Mouse (Mus musculus): ENCODE results near the gene Gm47283.
A peak's percentile ranks its signal among the peaks of the same experiment; 100 is the strongest.
"Not testable (repeated sequence)": the region's sequence is repeated elsewhere in the genome, so short reads cannot be mapped to it uniquely, and the experiment has no call there.

Gm47283 gene

DNA sequence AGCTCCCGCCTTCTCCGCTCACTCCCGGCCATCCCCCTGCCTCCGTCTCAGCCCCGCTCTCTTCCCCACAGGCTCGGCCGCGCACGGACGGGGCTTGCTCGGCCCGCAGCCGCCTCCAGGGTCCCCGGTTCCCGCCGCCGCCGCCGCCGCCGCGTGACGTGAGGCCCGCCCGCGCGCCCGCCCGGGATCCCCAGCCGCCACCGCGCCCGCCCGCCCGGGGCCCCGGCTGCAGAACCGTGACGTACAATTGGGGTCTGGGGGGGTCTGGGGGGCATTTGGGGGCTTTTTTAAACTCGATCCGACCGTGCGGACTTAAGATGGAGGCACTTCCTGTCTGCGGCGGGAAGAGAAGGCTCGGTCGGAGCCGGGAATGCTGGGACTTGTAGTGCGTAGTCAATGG is at the start of gene Gm47283:
Gene Gm47283, plus strand, starts transcription at position 301 of the 400 bp plus-strand sequence.
- not testable (repeated sequence) for DNase-seq

GRCm38 (mm10) chrY:90735181-90735895 is 49.2 kb upstream of the Gm47283 start:
- DNase-seq, result not testable (repeated sequence)

DNA sequence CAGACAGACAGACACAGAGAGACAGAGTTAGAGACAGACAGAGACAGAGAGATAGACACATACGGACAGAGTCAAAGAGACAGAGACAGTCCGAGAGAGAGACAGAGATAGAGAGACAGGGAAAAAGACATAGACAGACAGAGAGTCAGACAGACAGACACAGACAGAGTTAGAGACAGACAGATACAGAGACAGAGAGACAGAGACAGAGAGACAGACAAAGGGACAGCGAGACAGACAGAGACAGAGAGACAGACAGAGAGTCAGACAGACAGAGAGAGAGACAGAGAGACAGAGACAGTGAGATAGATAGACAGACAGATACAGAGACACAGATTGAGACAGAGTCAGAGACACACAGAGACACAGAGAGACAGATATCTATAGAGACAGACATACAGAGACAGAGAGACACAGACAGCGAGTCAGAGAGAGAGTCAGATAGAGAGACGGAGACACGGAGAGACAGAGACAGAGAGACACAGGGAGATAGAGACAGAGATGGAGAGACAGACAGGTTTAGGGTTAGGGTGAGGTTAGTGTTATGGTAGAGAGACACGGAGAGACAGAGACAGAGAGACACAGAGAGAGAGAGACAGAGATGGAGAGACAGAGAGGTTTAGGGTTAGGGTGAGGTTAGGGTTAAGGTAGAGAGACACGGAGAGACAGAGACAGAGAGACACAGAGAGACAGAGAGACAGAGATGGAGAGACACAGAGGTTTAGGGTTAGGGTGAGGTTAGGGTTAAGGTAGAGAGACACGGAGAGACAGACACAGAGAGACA is 48.1 kb upstream of the Gm47283 start:
- DNase-seq, result not testable (repeated sequence)

GRCm38 (mm10) chrY:90737606-90738430 is 46.7 kb upstream of the Gm47283 start:
- no peak for DNase-seq

GRCm38 (mm10) chrY:90738431-90738680 is 46.2 kb upstream of the Gm47283 start:
- DNase-seq, result no peak

- peak; percentile 39 to 56 for DNase-seq
Measured at GRCm38 (mm10) chrY:90738841-90739530, 45.6 kb upstream of the Gm47283 start.

DNA sequence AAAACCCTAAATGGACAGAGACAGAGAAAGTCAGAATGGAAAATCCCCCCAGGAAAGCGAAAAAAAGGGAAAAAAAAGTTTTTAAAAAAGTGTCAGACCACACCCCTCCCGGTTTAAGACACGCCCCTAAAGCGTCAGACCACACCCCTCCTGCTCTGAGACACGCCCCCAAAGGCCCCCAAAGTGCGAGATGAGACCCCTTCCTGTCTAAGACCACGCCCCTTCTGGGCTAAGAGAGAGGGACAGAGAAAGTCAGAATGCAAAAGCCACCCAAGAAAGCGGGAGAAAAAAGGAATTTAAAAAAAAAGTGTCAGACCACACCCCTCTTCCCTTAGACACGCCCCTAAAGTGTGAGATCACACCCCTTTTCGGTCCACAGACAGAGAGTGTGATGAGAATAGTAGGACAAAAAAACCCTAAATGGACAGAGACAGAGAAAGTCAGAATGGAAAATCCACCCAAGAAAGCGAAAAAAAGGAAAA is 45.0 kb upstream of the Gm47283 start:
- peak; percentile 52 to 63 for DNase-seq

DNA sequence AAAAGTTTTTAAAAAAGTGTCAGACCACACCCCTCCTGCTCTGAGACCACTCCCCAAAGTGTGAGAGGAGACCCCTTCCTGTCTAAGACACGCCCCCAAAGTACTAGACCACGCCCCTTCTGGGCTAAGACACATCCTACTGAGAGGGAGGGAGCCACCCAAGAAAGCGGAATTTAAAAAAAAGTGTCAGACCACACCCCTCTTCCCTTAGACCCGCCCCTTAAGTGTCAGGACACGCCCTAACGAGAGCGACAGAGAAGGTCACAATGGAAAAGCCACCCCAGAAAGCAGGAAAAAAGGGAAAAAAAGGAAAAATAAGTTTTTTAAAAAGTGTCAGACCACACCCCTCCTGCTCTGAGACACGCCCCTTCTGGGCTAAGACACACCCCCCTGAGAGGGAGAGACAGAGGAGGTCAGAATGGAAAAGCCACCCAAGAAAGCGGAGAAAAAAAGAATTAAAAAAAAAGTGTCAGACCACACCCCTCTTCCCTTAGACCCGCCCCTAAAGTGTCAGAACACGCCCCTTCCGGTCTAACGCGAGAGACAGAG is 44.5 kb upstream of the Gm47283 start:
- DNase-seq, result peak; percentile 69 to 79

GRCm38 (mm10) chrY:90741006-90741405 is 43.5 kb upstream of the Gm47283 start:
- peak; percentile 36 to 63 for DNase-seq

DNA sequence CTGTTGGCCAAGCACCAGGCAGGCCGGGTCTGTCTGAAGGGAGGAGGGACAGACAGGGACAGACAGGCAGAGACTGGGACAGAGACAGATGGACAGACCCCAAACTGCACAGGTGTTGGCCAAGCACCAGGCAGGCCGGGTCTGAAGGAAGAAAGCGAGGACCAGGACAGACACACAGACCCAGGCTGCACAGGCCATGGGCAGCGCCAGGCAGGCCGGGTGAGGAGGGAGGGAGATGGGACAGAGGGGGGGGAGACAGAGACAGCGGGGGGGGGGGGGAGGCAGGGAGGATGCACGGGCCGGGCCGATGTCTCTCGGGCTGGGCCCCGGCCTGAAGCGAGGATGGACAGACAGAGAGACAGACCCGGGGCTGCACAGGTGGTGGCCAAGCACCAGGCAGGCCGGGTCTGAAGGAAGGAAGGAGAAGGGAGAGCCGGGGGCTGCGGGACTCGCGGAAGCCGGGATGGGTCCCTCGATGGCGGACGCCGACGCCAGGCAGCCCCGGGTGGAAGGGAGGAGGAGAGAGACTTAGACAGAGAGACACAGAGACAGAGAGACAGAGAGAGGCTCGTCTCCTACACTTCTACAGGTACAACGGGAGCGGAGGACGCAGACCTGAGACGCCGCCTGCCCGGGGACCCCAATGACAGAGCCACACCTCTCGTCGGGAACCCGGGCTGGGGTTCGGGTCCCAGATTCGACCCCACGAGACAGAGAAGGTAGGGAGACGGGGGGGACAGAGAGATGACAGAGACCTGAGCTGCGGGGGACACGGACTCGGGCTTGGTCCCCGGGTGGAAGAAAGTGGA is 42.9 kb upstream of the Gm47283 start:
- peak; percentile 62 to 77 for DNase-seq

DNA sequence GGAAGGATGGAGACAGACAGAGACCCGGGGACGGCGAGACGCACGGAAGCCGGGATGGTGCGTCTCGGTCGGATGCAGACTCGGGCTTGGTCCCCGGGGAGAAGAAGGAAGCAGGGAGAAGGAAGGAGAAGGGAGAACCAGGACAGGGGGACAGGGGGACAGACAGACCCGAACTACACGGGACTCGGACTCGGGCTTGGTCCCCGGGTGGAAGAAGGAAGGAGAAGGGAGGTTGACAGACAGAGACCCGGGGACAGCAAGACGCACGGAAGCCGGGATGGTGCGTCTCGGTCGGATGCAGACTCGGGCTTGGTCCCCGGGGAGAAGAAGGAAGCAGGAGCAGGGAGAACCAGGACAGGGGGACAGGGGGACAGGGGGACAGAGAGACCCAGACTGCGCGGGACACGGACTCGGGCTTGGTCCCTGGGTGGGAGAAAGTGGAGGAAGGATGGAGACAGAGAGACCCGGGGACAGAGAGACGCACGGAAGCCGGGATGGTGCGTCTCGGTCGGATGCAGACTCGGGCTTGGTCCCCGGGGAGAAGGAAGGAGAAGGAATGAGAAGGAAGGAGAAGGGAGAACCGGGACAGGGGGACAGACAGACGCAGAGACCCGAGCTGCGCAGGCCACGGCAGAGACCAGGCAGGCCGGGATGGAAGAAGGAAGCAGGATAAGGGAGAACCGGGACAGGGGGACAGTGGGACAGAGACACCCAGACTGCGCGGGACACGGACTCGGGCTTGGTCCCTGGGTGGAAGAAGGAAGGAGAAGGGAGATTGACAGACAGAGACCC is 42.1 kb upstream of the Gm47283 start:
- DNase-seq, result peak in 1 of 2 experiments; percentile 23

DNA sequence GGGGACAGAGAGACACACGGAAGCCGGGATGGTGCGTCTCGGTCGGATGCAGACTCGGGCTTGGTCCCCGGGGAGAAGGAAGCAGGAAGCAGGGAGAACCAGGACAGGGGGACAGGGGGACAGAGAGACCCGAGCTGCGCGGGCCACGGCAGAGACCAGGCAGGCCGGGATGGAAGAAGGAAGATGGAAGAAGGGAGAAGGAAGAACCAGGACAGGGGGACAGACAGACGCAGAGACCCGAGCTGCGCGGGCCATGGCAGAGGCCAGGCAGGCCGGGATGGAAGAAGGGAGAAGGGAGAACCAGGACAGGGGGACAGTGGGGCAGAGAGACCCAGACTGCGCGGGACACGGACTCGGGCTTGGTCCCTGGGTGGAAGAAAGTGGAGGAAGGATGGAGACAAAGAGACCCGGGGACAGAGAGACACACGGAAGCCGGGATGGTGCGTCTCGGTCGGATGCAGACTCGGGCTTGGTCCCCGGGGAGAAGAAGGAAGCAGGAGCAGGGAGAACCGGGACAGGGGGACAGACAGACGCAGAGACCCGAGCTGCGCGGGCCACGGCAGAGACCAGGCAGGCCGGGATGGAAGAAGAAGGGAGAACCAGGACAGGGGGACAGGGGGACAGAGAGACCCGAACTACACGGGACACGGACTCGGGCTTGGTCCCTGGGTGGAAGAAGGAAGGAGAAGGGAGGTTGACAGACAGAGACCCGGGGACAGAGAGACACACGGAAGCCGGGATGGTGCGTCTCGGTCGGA is 41.3 kb upstream of the Gm47283 start:
- DNase-seq, result peak in 1 of 2 experiments; percentile 31

DNA sequence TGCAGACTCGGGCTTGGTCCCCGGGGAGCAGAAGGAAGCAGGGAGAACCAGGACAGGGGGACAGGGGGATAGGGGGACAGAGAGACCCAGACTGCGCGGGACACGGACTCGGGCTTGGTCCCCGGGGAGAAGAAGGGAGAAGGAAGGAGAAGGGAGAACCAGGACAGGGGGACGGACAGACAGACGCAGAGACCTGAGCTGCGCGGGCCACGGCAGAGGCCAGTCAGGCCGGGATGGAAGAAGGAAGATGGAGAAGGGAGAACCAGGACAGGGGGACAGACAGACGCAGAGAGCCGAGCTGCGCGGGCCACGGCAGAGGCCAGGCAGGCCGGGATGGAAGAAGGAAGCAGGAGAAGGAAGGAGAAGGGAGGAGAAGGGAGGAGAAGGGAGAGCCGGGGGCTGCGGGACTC is 40.7 kb upstream of the Gm47283 start:
- DNase-seq, result peak in 1 of 2 experiments; percentile 26

GRCm38 (mm10) chrY:90744381-90744981 is 40.1 kb upstream of the Gm47283 start:
- peak; percentile 93 to 95 for DNase-seq

DNA sequence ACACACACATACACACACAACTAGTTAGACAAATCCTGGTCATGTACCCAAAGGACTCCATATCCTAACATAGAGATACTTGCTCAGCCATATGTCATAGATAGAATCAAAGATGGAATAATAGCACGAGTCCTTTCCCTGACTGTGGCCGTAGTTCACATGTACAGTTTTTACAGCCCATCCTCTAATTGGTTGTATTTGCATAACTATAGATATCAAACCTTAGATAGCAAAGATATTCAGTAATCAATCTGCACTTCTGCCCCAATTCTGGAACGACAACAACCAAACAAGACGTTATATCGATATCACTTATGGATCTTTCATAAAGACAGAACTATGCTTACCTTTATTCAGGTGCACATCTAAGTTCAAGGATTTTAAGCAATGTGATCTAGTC is 39.3 kb upstream of the Gm47283 start:
- DNase-seq, result not testable (repeated sequence)

DNA sequence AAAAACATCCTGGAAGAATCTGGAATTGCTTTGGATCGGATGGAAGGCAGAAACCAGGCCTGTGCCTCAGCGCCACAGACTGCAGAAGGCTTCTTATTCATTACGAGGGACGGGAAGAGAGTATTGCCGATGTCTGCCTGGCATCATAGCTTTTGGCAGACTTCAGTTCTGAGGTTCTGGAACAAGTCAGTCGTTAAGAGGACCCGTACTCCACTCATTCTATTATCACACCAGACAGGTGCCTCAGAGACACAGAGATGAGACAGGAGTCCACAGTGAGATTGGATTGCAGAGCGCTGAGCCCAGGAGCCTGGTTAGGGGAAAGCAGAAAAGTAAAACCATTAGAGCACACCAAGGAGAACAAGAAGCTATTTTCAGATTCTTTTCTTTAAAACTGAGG is 29.8 kb upstream of the Gm47283 start, which contains the start of gene Gm21860:
Gene Gm21860, minus strand, starts transcription at position 101 of the 400 bp plus-strand sequence.
- not testable (repeated sequence) for DNase-seq

DNA sequence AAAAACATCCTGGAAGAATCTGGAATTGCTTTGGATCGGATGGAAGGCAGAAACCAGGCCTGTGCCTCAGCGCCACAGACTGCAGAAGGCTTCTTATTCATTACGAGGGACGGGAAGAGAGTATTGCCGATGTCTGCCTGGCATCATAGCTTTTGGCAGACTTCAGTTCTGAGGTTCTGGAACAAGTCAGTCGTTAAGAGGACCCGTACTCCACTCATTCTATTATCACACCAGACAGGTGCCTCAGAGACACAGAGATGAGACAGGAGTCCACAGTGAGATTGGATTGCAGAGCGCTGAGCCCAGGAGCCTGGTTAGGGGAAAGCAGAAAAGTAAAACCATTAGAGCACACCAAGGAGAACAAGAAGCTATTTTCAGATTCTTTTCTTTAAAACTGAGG is 54.5 kb downstream of the Gm47283 start, which contains the start of gene Gm21748:
Gene Gm21748, minus strand, starts transcription at position 101 of the 400 bp plus-strand sequence.
- DNase-seq, result not testable (repeated sequence)

All from kidney, postnatal 4 days (tissue).